Mouse (Mus musculus): ENCODE measurements around the gene Colgalt1.

Gene Colgalt1

GRCm38 (mm10) chr8:71665331-71666130 is 54.7 kb downstream of the Colgalt1 start:
- intact Hi-C loops (cut with DNase I): no loop called here

- intact Hi-C loops (cut with DNase I): no loop called here
These were observed 56.1 kb downstream of the Colgalt1 start for GRCm38 (mm10) chr8:71666855-71667254.

- intact Hi-C loops (cut with DNase I): no loop called here
These were observed 56.5 kb downstream of the Colgalt1 start for GRCm38 (mm10) chr8:71667256-71667655.

- intact Hi-C loops (cut with DNase I): no loop called here
These were observed 57.6 kb downstream of the Colgalt1 start for GRCm38 (mm10) chr8:71668220-71668975.

- intact Hi-C loops (cut with DNase I): no loop called here
These were observed 59.4 kb downstream of the Colgalt1 start for GRCm38 (mm10) chr8:71670198-71670597.

- intact Hi-C loops (cut with DNase I): no loop called here
These were observed 60.1 kb downstream of the Colgalt1 start for GRCm38 (mm10) chr8:71670621-71671548.

- intact Hi-C loops (cut with DNase I): no loop called here
These were observed 60.8 kb downstream of the Colgalt1 start, which contains the start of gene Unc13a for GRCm38 (mm10) chr8:71671549-71671965. Unc13a (minus strand) TSS chr8:71671757.

GRCm38 (mm10) chr8:71672168-71672735 is 61.5 kb downstream of the Colgalt1 start:
- intact Hi-C loops (cut with DNase I): no loop called here

GRCm38 (mm10) chr8:71674071-71674470 is 63.3 kb downstream of the Colgalt1 start:
- intact Hi-C loops (cut with DNase I): no loop called here

Small RNAs within 50 kb of the gene (microRNA-seq; reads per million reads assigned to microRNA genes)
- gene Mir6769b: 0.69 to 1.1 reads per million in 2 experiments
